Mouse (Mus musculus) spleen, adult 2 months (tissue): Measurements from ENCODE around the gene Urgcp.

ENCODE experiments used
- CTCF ChIP-seq: fragments of 200-500 bp; IDR thresholded peaks from 2 replicates; pipeline ENCODE4 v1.5.1; 2011; ENCODE audit warnings: mild to moderate bottlenecking, inconsistent platforms; ENCODE audit not compliant: insufficient read depth, insufficient read length, insufficient replicate concordance; ENCODE audit errors: extremely low read depth
- POLR2A ChIP-seq: fragments of 200-500 bp; IDR thresholded peaks from 2 replicates; pipeline ENCODE4 v1.6.1; 2011; ENCODE audit warnings: low read depth, low read length, inconsistent platforms

DNA sequence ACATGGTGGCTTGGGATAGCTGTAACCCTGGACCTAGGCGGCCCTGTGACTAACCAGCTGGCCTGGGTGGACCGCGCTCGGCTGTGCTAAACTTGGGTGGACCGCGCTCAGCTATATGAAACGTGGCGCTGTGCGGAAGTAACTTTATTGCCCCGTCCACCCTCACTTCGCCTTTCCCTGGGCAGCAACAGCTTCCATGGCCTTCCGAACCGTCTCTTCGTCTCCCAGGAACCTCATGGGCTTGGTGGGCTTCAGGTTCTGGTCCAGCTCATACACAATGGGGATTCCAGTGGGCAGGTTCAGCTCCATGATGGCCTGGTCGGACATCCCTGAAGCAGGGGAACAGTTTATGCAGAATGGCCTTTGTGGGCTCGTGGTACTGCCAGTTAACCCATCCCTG is 39.3 kb upstream of the Urgcp start:
- no peak for TF ChIP-seq CTCF
- no peak for TF ChIP-seq POLR2A
